Mouse (Mus musculus): Measurements from ENCODE around the gene Tmed8. TPM values are rescaled to one million over a fixed set of nuclear protein-coding genes. Genes with fewer than 3 reads are reported as not detected.
"Not testable (repeated sequence)": the region's sequence is repeated elsewhere in the genome, so short reads cannot be mapped to it uniquely, and the experiment has no call there.

The Tmed8 gene
- polyA plus RNA-seq, 1 experiment from 2014 or later: 3.4 TPM

DNA sequence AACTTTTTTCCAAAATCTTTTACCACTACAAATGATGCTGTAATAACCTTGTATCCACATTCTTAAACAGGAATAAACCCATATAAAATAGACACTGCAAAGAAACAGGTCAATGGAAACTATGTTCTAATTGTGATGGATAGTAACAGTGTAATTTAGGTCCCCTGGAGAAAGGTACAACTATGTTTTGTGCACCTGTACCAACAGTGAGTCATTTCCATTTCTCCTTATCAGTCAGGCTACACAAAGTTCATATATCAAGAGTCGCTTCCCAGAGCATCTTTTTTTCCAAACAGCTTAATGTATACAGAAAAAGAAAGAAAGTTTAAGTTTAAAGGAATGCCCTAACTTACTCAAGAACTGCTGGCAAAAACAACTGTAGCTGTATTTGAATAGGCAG is 5.2 kb downstream of the Tmed8 start:
- ATAC-seq (ENCODE audit: insufficient number of reproducible peaks, insufficient read depth, low FRiP score, low read depth): no peak
- Histone ChIP-seq H3K4me1 (ENCODE audit: control insufficient read depth, insufficient read depth, low read length) (peaks cover 6% of the 10 kb centered on the region; the same call in 1 of the 2 replicates), H3K27ac (ENCODE audit: low read length) (no peak overlapping the region), H3K27me3 (ENCODE audit: control insufficient read depth, insufficient read depth, low read length) (no peaks in the 10 kb centered on the region), H3K9ac (replicated peaks; ENCODE audit: low read depth, low read length) (no peak overlapping the region), H3K36me3 (ENCODE audit: control insufficient read depth, insufficient read depth, low read length) (no peaks in the 10 kb centered on the region), H3K4me2 (replicated peaks; ENCODE audit: low read depth, low read length) (no peak overlapping the region), H3K4me3 (ENCODE audit: low read depth, low read length) (no peak overlapping the region), H3K9me3 (ENCODE audit: control insufficient read depth, low read depth, low read length) (no peaks in the 10 kb centered on the region)
- 57% methylated on average over 1 of the region's 1 CpGs for WGBS

DNA sequence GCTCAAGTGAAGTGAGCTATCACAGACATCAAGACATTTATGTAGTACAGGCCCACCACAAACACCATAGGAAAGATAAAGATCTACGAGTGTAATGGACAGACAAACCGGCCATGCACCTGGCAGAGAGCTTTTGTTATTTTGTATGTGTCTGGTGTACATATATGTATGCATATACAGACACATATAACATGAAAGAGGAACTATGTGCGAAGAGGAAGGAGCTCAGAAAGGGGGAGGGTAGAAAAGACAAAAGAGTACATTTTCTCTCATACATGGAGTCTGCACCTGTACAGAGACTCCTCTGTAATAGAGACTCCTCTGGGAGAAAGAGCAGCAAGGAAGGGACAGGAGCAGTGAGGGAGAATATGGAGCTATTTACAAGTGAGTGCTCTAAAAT is 7.2 kb downstream of the Tmed8 start:
- no peak overlapping the region for H3K9ac ChIP-seq (replicated peaks; ENCODE audit: low read depth, low read length)
- no peak overlapping the region for H3K4me2 ChIP-seq (replicated peaks; ENCODE audit: low read depth, low read length)
- 85% methylated on average over 3 of the region's 3 CpGs for WGBS
- H3K9me3 ChIP-seq (ENCODE audit: control insufficient read depth, low read depth, low read length): no peaks in the 10 kb centered on the region
- no peak overlapping the region for H3K27ac ChIP-seq (ENCODE audit: low read length)
- H3K36me3 ChIP-seq (ENCODE audit: control insufficient read depth, insufficient read depth, low read length): no peaks in the 10 kb centered on the region
- H3K4me1 ChIP-seq (ENCODE audit: control insufficient read depth, insufficient read depth, low read length): no peaks in the 10 kb centered on the region
- no peaks in the 10 kb centered on the region for H3K27me3 ChIP-seq (ENCODE audit: control insufficient read depth, insufficient read depth, low read length)
- no peak for ATAC-seq (ENCODE audit: insufficient number of reproducible peaks, insufficient read depth, low FRiP score, low read depth)
- H3K4me3 ChIP-seq (ENCODE audit: low read depth, low read length): no peak overlapping the region

DNA sequence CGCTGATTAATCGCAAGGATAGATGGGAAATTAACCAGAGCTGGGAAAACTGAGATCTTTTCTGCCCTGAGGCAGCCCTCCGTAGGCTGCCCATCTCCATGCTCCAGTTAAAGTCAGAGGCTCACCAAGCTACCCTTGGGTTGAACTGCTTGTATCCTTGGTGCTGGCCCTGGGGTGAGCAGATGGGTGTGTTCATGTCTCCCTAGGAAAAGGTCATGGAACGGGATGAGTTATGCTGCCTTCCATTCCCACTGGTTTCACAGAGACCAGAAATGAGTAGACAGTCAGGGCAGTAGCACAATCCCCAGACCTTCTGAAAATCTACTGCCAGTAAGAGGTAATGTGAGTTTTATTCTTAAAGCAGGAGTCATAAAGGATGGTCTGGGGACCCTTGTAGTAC is 22.6 kb downstream of the Tmed8 start:
- WGBS: 96% methylated on average over 4 of the region's 4 CpGs
- no peak for ATAC-seq (ENCODE audit: insufficient number of reproducible peaks, insufficient read depth, low FRiP score, low read depth)

DNA sequence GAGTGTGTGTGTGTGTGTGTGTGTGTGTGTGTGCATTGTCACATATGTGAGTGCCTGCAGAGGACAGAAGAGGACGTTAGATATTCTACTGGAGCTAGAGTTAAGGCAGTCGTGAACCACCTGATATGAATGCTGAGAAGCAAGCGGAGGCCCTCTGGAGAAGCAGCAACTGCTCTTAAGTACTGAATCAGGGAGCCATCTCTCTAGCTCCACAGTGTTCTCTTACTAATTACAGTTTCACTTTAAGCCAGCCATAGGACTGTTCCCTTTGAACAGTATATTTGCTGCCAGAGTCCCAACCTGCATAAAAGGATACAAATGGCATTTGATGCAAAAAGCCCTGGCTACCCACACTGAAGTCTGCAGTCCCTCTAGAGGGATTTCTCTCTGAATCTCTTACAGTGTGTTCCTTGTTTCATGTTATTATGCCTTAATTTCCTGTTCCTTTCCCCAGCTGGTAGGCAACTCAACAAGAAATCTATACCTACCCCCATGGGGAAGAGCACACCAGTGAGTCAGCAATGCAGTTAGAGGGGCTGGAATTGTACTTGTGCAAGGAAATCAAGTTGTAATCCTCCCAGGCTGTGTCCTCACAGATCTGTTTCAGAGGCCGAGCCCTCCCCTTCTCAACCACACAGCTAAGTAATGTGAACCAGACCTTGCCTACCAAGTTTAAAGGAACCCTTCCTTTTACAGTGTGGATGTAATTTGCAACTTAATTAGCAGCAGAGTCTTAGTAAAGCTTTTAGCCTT is 24.9 kb downstream of the Tmed8 start:
- H3K36me3 ChIP-seq (ENCODE audit: control insufficient read depth, insufficient read depth, low read length): no peaks in the 10 kb centered on the region; the same call in 1 of the 2 replicates
- no peak overlapping the region for H3K9ac ChIP-seq (replicated peaks; ENCODE audit: low read depth, low read length)
- no peaks in the 10 kb centered on the region for H3K4me1 ChIP-seq (ENCODE audit: control insufficient read depth, insufficient read depth, low read length)
- H3K27me3 ChIP-seq (ENCODE audit: control insufficient read depth, insufficient read depth, low read length): no peaks in the 10 kb centered on the region
- H3K4me3 ChIP-seq (ENCODE audit: low read depth, low read length): no peak overlapping the region
- ATAC-seq (ENCODE audit: insufficient number of reproducible peaks, insufficient read depth, low FRiP score, low read depth): no peak
- H3K27ac ChIP-seq (ENCODE audit: low read length): no peak overlapping the region
- no peaks in the 10 kb centered on the region for H3K9me3 ChIP-seq (ENCODE audit: control insufficient read depth, low read depth, low read length)
- H3K4me2 ChIP-seq (replicated peaks; ENCODE audit: low read depth, low read length): no peak overlapping the region
- 77% methylated on average over 4 of the region's 4 CpGs for WGBS

More for the DNA sequence above, 22.6 kb downstream of the Tmed8 start:
- Histone ChIP-seq H3K9me3 (ENCODE audit: control insufficient read depth, low read depth, low read length) (no peaks in the 10 kb centered on the region), H3K36me3 (ENCODE audit: control insufficient read depth, insufficient read depth, low read length) (no peaks in the 10 kb centered on the region), H3K4me1 (ENCODE audit: control insufficient read depth, insufficient read depth, low read length) (no peaks in the 10 kb centered on the region), H3K4me3 (ENCODE audit: low read depth, low read length) (no peak overlapping the region), H3K27ac (ENCODE audit: low read length) (no peak overlapping the region), H3K27me3 (ENCODE audit: control insufficient read depth, insufficient read depth, low read length) (no peaks in the 10 kb centered on the region), H3K4me2 (replicated peaks; ENCODE audit: low read depth, low read length) (no peak overlapping the region), H3K9ac (replicated peaks; ENCODE audit: low read depth, low read length) (no peak overlapping the region)

DNA sequence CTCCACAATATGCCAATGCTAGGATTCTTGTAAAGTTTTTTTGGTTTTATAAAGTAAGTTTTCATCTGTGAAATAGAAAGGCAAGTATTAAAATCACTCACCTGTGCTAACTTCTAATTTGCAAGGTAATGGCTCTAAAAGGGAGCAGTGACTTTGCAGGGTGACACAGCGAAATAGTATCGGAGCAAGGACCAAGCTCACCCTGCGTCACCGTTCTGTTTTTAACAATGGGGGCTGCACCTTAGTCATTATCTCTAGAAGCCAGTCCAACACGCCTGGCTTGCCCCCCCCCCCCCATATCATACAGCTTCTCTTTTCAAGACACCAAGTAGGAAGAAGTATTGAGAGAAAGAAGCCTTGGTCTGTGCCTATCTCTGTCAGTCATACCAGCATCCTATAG is 39.4 kb downstream of the Tmed8 start:
- Histone ChIP-seq H3K9me3 (ENCODE audit: control insufficient read depth, low read depth, low read length) (no peaks in the 10 kb centered on the region), H3K27ac (ENCODE audit: low read length) (no peak overlapping the region), H3K4me2 (replicated peaks; ENCODE audit: low read depth, low read length) (no peak overlapping the region), H3K27me3 (ENCODE audit: control insufficient read depth, insufficient read depth, low read length) (no peaks in the 10 kb centered on the region), H3K36me3 (ENCODE audit: control insufficient read depth, insufficient read depth, low read length) (peaks cover 4% of the 10 kb centered on the region; the same call in 1 of the 2 replicates), H3K9ac (replicated peaks; ENCODE audit: low read depth, low read length) (no peak overlapping the region), H3K4me1 (ENCODE audit: control insufficient read depth, insufficient read depth, low read length) (no peaks in the 10 kb centered on the region), H3K4me3 (ENCODE audit: low read depth, low read length) (no peak overlapping the region)
- 90% methylated on average over 5 of the region's 5 CpGs for WGBS
- ATAC-seq (ENCODE audit: insufficient number of reproducible peaks, insufficient read depth, low FRiP score, low read depth): no peak

DNA sequence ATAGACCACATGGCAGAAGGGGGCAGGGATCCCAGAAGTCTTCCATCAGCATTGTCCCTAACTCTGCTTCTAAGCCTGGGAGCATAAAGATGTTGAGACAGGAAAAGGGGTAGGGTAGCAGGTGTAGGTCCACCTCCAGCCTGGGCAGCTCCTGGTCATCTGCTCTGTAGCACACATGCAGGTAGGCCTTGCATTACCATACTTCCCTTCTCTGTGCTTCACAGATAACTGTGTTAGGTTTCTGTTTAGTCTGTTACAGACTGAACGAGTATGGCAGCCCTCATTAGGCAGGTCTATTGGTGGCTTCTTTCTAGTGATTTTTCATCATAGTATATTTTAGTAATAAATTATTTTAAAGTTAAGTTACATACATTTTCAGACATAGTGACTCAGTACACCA is 39.9 kb downstream of the Tmed8 start:
- Histone ChIP-seq H3K9ac (replicated peaks; ENCODE audit: low read depth, low read length) (no peak overlapping the region), H3K4me3 (ENCODE audit: low read depth, low read length) (no peak overlapping the region), H3K4me1 (ENCODE audit: control insufficient read depth, insufficient read depth, low read length) (no peaks in the 10 kb centered on the region), H3K27me3 (ENCODE audit: control insufficient read depth, insufficient read depth, low read length) (no peaks in the 10 kb centered on the region), H3K9me3 (ENCODE audit: control insufficient read depth, low read depth, low read length) (no peaks in the 10 kb centered on the region), H3K27ac (ENCODE audit: low read length) (no peak overlapping the region), H3K4me2 (replicated peaks; ENCODE audit: low read depth, low read length) (no peak overlapping the region), H3K36me3 (ENCODE audit: control insufficient read depth, insufficient read depth, low read length) (peaks cover 4% of the 10 kb centered on the region; the same call in 1 of the 2 replicates)
- WGBS: 80% methylated on average over 1 of the region's 1 CpGs
- ATAC-seq (ENCODE audit: insufficient number of reproducible peaks, insufficient read depth, low FRiP score, low read depth): no peak

DNA sequence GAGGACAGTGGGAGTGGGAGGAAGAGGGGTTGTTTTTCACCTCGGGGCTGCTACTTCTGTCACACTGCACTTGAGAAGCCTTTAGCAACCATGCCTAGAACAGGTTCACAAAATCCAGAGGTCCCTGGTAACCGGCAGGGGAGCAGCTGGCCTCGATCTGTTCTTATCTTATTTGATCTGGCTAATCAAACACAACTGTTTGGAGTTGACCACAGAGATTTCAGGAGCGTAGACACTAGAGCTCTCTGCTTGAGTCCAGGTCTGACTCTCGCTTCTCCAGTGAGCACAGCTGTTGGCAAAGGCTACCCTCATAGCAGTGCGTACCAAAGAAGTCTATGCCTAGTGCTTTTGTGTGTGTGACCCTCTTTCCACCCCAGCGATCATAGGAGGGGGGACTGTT is 42.2 kb downstream of the Tmed8 start:
- Histone ChIP-seq H3K4me1 (ENCODE audit: control insufficient read depth, insufficient read depth, low read length) (no peaks in the 10 kb centered on the region), H3K27me3 (ENCODE audit: control insufficient read depth, insufficient read depth, low read length) (no peaks in the 10 kb centered on the region), H3K36me3 (ENCODE audit: control insufficient read depth, insufficient read depth, low read length) (peaks cover 4% of the 10 kb centered on the region; the same call in 1 of the 2 replicates), H3K4me3 (ENCODE audit: low read depth, low read length) (no peak overlapping the region), H3K9ac (replicated peaks; ENCODE audit: low read depth, low read length) (no peak overlapping the region), H3K4me2 (replicated peaks; ENCODE audit: low read depth, low read length) (no peak overlapping the region), H3K9me3 (ENCODE audit: control insufficient read depth, low read depth, low read length) (no peaks in the 10 kb centered on the region), H3K27ac (ENCODE audit: low read length) (no peak overlapping the region)
- 58% methylated on average over 7 of the region's 7 CpGs for WGBS
- ATAC-seq (ENCODE audit: insufficient number of reproducible peaks, insufficient read depth, low FRiP score, low read depth): peak; percentile 23; the same call in 1 of the 2 replicates

DNA sequence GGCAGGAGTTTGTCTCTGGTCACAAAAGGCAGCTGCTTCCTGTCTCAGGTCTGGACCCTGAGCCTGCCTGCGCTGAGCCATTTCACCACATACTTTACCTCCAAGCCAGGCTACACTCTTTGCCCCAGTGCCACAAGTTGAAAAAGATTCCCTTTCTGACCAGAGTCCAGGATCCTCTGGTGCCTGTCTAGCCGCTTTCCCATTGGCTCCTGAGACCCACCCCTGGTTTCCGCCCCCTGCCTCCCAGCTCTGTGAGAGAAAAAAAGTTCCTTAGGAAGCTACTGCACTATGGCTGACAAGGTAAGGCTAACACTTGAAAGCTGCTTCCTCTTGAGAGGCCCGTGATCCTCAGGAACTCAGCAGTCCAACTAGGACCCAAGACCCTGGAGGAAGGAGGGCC is 42.9 kb downstream of the Tmed8 start:
- H3K4me1 ChIP-seq (ENCODE audit: control insufficient read depth, insufficient read depth, low read length): no peaks in the 10 kb centered on the region
- 47% methylated on average over 4 of the region's 4 CpGs for WGBS
- no peaks in the 10 kb centered on the region for H3K9me3 ChIP-seq (ENCODE audit: control insufficient read depth, low read depth, low read length)
- ATAC-seq (ENCODE audit: insufficient number of reproducible peaks, insufficient read depth, low FRiP score, low read depth): peak; percentile 56; the same call in 1 of the 2 replicates
- no peak overlapping the region for H3K4me3 ChIP-seq (ENCODE audit: low read depth, low read length)
- H3K36me3 ChIP-seq (ENCODE audit: control insufficient read depth, insufficient read depth, low read length): peaks cover 4% of the 10 kb centered on the region; the same call in 1 of the 2 replicates
- H3K27me3 ChIP-seq (ENCODE audit: control insufficient read depth, insufficient read depth, low read length): no peaks in the 10 kb centered on the region
- no peak overlapping the region for H3K27ac ChIP-seq (ENCODE audit: low read length)
- H3K9ac ChIP-seq (replicated peaks; ENCODE audit: low read depth, low read length): no peak overlapping the region
- H3K4me2 ChIP-seq (replicated peaks; ENCODE audit: low read depth, low read length): no peak overlapping the region

DNA sequence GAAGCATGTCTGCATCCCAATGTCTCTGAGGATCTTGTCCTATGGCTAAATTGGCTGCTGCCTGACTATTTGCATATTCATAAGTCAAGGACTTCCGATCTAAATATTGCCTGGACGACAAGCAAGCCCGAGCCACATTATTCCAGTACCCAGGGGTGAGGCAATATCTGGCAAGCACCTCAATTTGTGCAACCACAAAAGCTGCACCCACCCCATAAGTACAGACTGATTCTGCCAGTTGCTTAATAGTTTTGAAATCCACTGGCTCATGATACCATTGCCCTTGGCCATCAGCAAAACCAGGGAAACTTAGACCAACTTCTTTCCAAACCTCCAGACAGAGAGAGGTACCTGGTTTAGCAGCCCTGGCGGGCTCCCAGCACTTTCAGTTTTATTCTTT is 45.8 kb downstream of the Tmed8 start:
- H3K4me2 ChIP-seq (replicated peaks; ENCODE audit: low read depth, low read length); H3K9ac ChIP-seq (replicated peaks; ENCODE audit: low read depth, low read length); H3K27ac ChIP-seq (ENCODE audit: low read length); H3K9me3 ChIP-seq (ENCODE audit: control insufficient read depth, low read depth, low read length); ATAC-seq (ENCODE audit: insufficient number of reproducible peaks, insufficient read depth, low FRiP score, low read depth); H3K27me3 ChIP-seq (ENCODE audit: control insufficient read depth, insufficient read depth, low read length); H3K36me3 ChIP-seq (ENCODE audit: control insufficient read depth, insufficient read depth, low read length); H3K4me1 ChIP-seq (ENCODE audit: control insufficient read depth, insufficient read depth, low read length); H3K4me3 ChIP-seq (ENCODE audit: low read depth, low read length): not testable (repeated sequence)
- WGBS: 94% methylated on average over 4 of the region's 4 CpGs

Measured in stomach, embryonic 14.5 days (tissue).